Mouse (Mus musculus) c-Kit-positive CD71-positive TER-119-negative erythroid progenitor cells, embryonic 14.5 days (primary cell): Measurements from ENCODE around the gene Tm9sf2.
"Not testable (repeated sequence)": the region's sequence is repeated elsewhere in the genome, so short reads cannot be mapped to it uniquely, and the experiment has no call there.

ENCODE experiments used
- DNase-seq: peaks from one replicate; pipeline ENCODE4 v3.0.0-alpha.2; 2013; ENCODE audit warnings: low read depth

The Tm9sf2 gene

GRCm38 (mm10) chr14:122106822-122107468 is at the start of gene Tm9sf2:
Gene Tm9sf2 (plus strand): TSS chr14:122107038.
- DNase-seq = peak; percentile 85

- no peak for DNase-seq
Observed at GRCm38 (mm10) chr14:122057941-122058346, 48.9 kb upstream of the Tm9sf2 start.

GRCm38 (mm10) chr14:122060642-122061041 is 46.2 kb upstream of the Tm9sf2 start:
- DNase-seq = peak; percentile 76

- DNase-seq = no peak
Observed at GRCm38 (mm10) chr14:122061376-122061775, 45.5 kb upstream of the Tm9sf2 start.

GRCm38 (mm10) chr14:122062411-122063090 is 44.3 kb upstream of the Tm9sf2 start:
- DNase-seq = no peak

- no peak for DNase-seq
Observed at GRCm38 (mm10) chr14:122063599-122063998, 43.2 kb upstream of the Tm9sf2 start.

- DNase-seq = peak; percentile 48
Observed at GRCm38 (mm10) chr14:122064519-122064918, 42.3 kb upstream of the Tm9sf2 start.

GRCm38 (mm10) chr14:122066243-122066642 is 40.6 kb upstream of the Tm9sf2 start:
- DNase-seq = no peak

- not testable (repeated sequence) for DNase-seq
Observed at GRCm38 (mm10) chr14:122068036-122068435, 38.8 kb upstream of the Tm9sf2 start.

- peak; percentile 13 for DNase-seq
Observed at GRCm38 (mm10) chr14:122068801-122069695, 37.8 kb upstream of the Tm9sf2 start.

- DNase-seq = no peak
Observed at GRCm38 (mm10) chr14:122069948-122070347, 36.9 kb upstream of the Tm9sf2 start.

GRCm38 (mm10) chr14:122073422-122073821 is 33.4 kb upstream of the Tm9sf2 start:
- no peak for DNase-seq

- no peak for DNase-seq
Observed at GRCm38 (mm10) chr14:122074360-122074759, 32.5 kb upstream of the Tm9sf2 start.

- no peak for DNase-seq
Observed at GRCm38 (mm10) chr14:122075485-122076200, 31.2 kb upstream of the Tm9sf2 start.

GRCm38 (mm10) chr14:122077017-122077416 is 29.8 kb upstream of the Tm9sf2 start:
- DNase-seq = no peak

- DNase-seq = peak; percentile 56
Observed at GRCm38 (mm10) chr14:122079428-122079827, 27.4 kb upstream of the Tm9sf2 start.

- no peak for DNase-seq
Observed at GRCm38 (mm10) chr14:122079921-122080320, 26.9 kb upstream of the Tm9sf2 start.

GRCm38 (mm10) chr14:122081308-122081707 is 25.5 kb upstream of the Tm9sf2 start:
- no peak for DNase-seq

- DNase-seq = no peak
Observed at GRCm38 (mm10) chr14:122083499-122083898, 23.3 kb upstream of the Tm9sf2 start.

- no peak for DNase-seq
Observed at GRCm38 (mm10) chr14:122087956-122088355, 18.9 kb upstream of the Tm9sf2 start.

- no peak for DNase-seq
Observed at GRCm38 (mm10) chr14:122092363-122092762, 14.5 kb upstream of the Tm9sf2 start.

GRCm38 (mm10) chr14:122096331-122096730 is 10.5 kb upstream of the Tm9sf2 start:
- no peak for DNase-seq
